Mouse (Mus musculus) urinary bladder, postnatal 14 days (tissue): Measurements from ENCODE around the gene Jmjd8.

Source experiments
- DNase-seq: peaks from one replicate; pipeline ENCODE4 v3.0.0; 2021; ENCODE audit warnings: low spot score

Jmjd8 gene

GRCm38 (mm10) chr17:25833291-25833663 lies 4.6 kb downstream of the Jmjd8 start, which contains the start of gene Stub1:
TSS of gene Stub1 (minus strand) at chr17:25833404.
- DNase-seq, result peak; percentile 91

DNA sequence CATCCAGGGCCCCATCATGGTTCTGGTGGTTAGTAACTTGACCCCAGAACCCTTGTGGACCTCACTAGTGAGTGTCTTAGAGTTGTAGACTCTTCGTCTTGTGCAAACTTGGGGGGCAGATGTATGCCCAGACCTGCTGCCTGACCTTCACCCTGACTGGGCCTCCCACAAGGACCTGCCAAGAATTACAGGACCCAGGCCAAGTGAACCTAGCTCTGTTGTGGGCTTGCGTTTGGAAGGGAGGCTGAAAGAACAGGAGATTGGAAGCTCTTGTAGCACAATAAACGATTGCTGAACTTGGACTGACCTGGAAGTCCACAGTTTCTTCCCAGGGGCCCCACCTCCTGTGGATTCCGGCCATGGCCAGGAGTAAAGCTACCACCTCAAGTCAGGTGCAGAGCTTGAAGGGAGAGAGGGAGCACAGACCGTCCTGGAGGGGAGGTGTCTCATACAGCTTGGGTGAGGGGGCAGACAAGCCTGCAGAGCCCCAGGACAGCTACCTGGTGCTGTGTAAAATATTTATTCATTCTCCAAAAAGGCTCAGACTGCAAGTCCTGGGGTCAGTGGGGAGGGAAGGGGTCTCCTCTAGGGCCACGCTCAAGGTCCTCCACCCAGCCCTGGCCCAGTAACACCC lies 5.4 kb downstream of the Jmjd8 start:
- DNase-seq, result no peak

- no peak for DNase-seq
Measured at GRCm38 (mm10) chr17:25834595-25835222, 6.0 kb downstream of the Jmjd8 start.

DNA sequence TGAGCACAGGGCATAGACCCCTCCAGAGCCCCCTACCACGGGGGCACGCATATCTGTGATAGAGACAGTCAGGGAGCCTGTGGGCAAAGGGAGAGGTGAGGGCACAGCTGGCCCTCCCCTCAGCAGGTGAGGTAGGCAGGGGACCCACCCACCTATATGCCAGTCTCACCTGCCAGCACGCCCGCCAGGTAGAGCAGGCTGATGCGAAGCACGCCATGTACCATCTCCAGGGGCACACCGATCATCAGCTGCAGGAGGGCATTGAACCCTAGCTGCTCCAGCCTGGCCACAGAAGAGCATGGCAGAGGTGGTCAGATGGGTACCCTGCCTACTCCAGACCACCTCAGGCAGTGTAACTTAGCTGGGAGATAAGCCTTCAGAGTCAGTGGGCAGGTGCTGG lies 6.6 kb downstream of the Jmjd8 start:
- DNase-seq, result no peak

GRCm38 (mm10) chr17:25835816-25836215 lies 7.1 kb downstream of the Jmjd8 start:
- no peak for DNase-seq

DNA sequence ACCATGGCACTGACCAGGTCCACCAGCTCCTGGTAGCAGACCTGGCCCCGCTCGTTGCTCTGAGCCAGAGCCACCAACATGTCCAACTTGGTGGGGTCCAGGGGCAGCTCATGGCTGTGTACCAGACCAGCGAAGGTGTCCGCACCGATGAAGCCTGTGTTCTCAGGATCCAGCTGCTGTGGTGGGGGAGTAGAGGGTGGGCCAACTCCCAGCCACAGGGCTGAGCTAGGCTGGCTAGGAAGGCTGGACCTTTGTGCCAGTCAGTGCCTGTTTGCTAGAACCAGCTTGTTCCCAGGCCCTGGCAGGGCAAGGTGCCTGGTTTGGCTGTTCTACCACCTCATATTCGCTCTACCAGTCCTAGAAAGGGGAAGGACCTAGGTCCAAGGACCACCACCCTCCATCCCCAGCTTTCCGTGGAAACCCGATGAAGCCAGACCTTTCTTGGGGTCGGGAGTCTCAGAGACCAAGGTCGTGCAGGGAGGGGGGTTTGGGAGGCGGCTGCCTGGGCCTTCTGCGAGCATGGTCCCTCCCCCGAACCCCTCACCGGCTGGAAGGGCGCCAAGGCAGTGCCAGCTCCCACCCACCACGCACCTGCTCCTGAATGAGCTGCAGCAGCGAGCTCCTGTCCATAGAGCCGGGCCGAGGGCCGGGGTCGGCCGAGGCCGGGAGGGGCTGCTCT lies 7.9 kb downstream of the Jmjd8 start:
- DNase-seq, result no peak

DNA sequence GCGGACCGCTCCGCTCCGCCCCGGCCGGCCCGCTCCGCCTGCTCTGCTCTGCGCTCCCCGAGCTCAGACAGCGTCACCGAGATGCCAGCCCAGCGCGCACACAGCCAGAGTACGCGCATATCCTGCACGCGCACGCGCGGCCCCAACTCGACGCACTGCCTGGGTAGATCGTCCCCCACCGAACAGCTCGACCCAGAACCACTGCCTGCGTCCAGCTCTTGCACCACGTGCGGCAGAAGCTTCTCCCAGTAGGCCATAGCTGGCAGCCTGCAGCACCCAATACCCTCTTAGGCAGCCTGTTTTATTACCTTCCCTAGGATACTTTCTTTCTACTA lies 8.4 kb downstream of the Jmjd8 start, which contains the start of gene Rhbdl1:
Gene Rhbdl1 (minus strand): TSS at position 220 of the 335 bp plus-strand sequence.
- peak; percentile 69 for DNase-seq

DNA sequence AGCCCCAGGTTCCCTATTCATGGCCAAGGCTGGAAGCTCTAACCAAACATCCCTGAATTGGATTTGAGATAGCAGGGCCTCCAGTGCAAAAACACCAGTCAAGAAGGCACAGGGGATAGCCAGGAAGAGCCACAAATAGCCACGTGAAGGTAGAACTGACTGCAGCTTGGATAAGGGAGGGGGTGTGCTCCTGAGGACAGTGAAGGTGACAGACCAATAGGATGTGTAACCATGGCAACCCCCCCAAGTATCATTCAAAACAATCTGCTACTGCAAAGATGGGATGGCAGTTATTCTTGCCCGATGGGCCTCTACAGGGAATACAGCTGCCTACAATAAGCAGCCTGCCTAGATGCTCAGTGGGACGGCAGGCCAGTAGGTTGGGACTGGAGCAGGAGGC lies 8.9 kb downstream of the Jmjd8 start:
- DNase-seq, result no peak

DNA sequence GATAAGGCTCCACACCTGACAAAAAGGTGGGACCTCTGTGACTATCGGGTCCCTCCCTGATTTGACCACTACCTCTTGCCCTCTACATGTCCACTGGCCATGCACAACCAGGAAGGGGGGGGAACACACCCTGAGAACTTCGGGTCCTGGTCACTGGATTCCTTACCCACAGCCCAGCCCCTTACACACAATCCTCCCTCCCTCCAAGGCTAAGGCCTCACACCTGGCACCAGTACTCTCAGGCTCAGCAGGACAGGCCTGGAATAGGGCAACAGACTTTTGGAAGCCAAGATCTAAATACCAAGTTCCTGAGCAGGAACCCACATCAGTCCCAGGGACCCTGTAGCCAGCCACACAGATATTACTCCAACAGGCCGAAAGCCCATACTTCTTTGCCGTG lies 10.2 kb downstream of the Jmjd8 start:
- no peak for DNase-seq

GRCm38 (mm10) chr17:25839455-25840235 lies 11.0 kb downstream of the Jmjd8 start:
- no peak for DNase-seq

DNA sequence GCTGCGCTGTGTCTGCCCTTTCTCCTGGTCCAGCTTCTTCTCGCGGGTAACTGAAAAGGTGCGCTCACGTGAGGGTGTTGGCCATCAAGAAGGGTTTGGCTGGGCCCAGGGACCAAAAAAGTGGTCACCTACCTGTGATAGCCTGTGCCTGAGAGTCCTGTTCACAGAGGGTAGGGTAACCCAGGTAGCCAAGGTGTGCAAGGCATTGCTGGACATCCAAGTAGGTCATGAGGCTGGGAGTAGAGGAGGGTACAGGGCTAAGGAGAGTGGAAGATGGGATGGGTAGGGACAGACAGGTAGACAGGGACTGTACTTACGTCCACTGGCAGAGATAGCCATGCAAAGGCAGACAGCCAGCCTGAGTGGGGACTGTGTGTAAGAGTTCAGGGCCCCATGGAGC lies 11.9 kb downstream of the Jmjd8 start:
- no peak for DNase-seq

- DNase-seq, result no peak
Measured at GRCm38 (mm10) chr17:25841117-25841880, 12.6 kb downstream of the Jmjd8 start, which contains the start of gene Gm20683. TSS of gene Gm20683 (minus strand) at chr17:25841763.

DNA sequence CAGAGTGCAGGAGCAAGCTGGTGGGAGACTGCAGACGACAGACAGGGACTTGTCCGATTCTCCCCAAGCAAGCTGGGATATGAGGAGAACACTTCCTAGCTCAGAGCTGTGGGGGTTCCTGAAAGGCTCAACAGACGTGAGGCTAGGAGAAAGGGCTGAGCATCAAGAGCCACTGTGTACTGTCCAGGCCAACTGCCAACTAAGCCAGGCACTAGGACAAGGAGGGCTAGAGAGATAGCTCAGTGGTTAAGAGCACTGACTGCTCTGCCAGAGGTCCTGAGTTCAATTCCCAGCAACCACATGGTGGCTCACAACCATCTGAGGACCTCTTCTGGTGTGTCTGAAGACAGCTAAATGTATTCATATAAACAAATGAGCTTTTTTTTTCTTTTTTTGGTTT lies 13.8 kb downstream of the Jmjd8 start:
- DNase-seq, result no peak

- no peak for DNase-seq
Measured at GRCm38 (mm10) chr17:25843122-25843521, 14.5 kb downstream of the Jmjd8 start.

DNA sequence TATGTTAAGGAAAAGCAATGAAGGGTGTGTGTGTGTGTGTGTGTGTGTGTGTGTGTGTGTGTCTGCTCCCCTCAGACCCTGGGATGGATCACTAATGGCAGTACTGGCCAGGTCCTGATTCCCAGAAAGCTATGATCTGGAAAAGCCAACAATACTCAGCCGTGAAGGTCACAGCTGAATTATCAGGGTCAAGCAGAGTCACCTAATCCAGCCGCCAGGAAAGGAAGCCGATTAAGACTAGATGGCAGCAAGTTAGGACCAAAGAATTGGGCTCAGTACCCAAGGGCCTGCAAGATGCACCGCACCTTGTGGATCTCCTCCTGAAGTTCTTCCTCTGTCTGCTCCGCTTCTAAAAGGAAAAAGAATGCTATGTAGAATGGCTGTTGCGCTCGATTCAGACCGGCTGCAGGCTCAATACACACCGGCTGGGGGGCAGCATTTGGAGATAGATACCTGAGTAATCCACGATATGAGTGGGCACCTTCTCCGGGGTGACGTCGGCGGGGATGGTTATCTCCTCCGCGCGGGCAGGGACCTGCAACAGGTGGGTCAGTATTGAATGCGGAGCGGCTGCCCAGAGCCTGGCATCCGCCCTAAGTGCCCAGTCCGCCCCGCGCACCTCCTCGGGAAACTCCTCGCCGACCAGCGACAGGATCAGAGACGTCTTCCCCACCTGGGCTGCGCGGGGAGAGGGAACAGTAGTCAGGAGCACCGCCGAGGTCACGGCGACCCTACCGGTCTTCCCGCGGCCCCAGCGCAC lies 15.1 kb downstream of the Jmjd8 start:
- peak; percentile 41 for DNase-seq

- peak; percentile 97 for DNase-seq
Measured at GRCm38 (mm10) chr17:25844396-25844901, 15.8 kb downstream of the Jmjd8 start, which contains the start of gene Rhot2. TSS of gene Rhot2 (minus strand) at chr17:25844851.

GRCm38 (mm10) chr17:25860229-25860628 lies 31.6 kb downstream of the Jmjd8 start:
- no peak for DNase-seq

DNA sequence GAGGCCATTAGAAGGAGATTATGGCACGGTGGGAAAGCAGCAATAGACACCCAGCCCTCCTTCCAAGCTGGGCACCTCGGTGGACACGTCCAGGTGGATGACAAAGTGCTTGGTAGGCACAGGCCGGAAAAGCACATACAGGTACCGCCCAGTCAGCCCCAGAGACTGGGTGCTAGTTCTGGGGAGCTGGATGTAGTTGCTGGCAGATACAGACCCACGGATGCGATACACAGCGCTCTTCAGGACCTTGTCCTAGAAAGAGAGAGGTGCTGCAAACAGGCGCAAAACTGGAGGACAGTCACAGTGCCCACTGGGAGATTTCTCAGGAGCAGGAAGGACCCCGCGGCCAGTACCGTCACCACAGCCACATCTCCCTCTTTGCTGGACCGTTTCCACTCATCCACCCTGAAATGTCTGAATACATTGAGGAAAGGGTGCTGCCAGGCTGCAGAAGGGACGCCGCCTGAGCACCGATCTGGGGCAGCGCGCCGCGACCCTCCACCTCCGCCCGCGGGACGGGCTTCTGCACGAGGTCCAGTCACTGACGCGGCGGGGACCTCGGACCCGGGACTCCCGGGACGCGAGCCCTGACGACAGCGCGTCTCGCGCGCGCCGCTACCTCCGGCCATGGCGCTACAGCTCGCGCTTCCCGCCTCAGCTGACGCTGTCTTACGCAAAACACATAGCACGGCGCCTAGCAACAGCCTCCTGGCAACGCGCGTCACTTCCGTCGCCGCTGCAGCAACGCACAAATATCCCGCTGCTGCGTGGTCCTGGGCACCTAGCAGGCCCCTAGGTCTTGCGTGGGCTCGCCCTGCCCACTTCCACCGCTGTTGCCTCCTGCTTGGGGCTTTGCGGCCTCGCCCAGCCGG lies 32.4 kb downstream of the Jmjd8 start, which contains the start of gene Wdr90:
Gene Wdr90 (minus strand): TSS at position 670 of the 872 bp plus-strand sequence.
- DNase-seq, result peak; percentile 91
